Mouse (Mus musculus) left cerebral cortex, postnatal 14 days (tissue): ENCODE measurements around the gene H2-T24. TPM values are rescaled to one million over a fixed set of nuclear protein-coding genes. Genes with fewer than 3 reads are reported as not detected.

Experiments
- microRNA-seq, 2 experiments: library from miRNA; unstranded; fragments of <30 nt; microRNA quantifications; one replicate each; pipeline ENCODE4 v1.2.0; 2022
- total RNA-seq, 2 experiments: library from RNA; stranded (reverse); gene quantifications; 2 replicates each; pipeline ENCODE4 v1.2.3; 2021

Gene H2-T24
- total RNA-seq, 2 experiments from 2014 or later: 1.0 to 1.1 TPM

Small RNA genes within 50 kb of the gene (microRNA-seq; reads per million reads assigned to microRNA genes)
- 634 to 684 reads per million in 2 experiments for gene Mir877

Other genes with a start within 250 kb of the H2-T24 start
- 1 to 10 TPM; 5.4 to 5.7 TPM for gene Ier3, start 198.9 kb downstream of the H2-T24 start, total RNA-seq
- gene Flot1, start 197.3 kb downstream of the H2-T24 start, total RNA-seq: 100 to 1,000 TPM; 153 to 168 TPM
- 100 to 1,000 TPM; 771 to 797 TPM for gene Tubb5, start 182.3 kb downstream of the H2-T24 start, total RNA-seq
- 10 to 100 TPM; 10.7 to 14.6 TPM for gene Mdc1, start 179.0 kb downstream of the H2-T24 start, total RNA-seq
- gene Nrm, start 159.2 kb downstream of the H2-T24 start, total RNA-seq: 1 to 10 TPM; 5.1 TPM
- 10 to 100 TPM; 12.8 to 14.1 TPM for gene Ppp1r18, start 155.0 kb downstream of the H2-T24 start, total RNA-seq
- 10 to 100 TPM; 30.1 to 32.1 TPM for gene Dhx16, start 140.7 kb downstream of the H2-T24 start, total RNA-seq
- gene 2310061I04Rik, start 123.1 kb downstream of the H2-T24 start, total RNA-seq: 10 to 100 TPM; 65.2 to 66.9 TPM
- gene Atat1, start 110.5 kb downstream of the H2-T24 start, total RNA-seq: 10 to 100 TPM; 64.6 to 69.9 TPM
- 10 to 100 TPM; 40.0 to 41.7 TPM for gene Mrps18b, start 104.2 kb downstream of the H2-T24 start, total RNA-seq
- gene Ppp1r10, start 104.1 kb downstream of the H2-T24 start, total RNA-seq: 10 to 100 TPM; 62.1 to 68.3 TPM
- gene Abcf1, start 50.8 kb downstream of the H2-T24 start, total RNA-seq: 10 to 100 TPM; 77.1 to 77.8 TPM
- gene Gnl1, start 40.7 kb downstream of the H2-T24 start, total RNA-seq: 100 to 1,000 TPM; 146 to 148 TPM
- 10 to 100 TPM; 57.4 to 57.6 TPM for gene Prr3, start 40.3 kb downstream of the H2-T24 start, total RNA-seq
- 1 to 10 TPM; 3.8 to 4.6 TPM for gene H2-T23, start 12.3 kb upstream of the H2-T24 start, total RNA-seq
- 1 to 10 TPM; 4.3 to 6.7 TPM for gene H2-T22, start 22.2 kb upstream of the H2-T24 start, total RNA-seq
- gene Gm6034, start 22.4 kb upstream of the H2-T24 start, total RNA-seq: not detected
- gene Gm11127, start 37.8 kb upstream of the H2-T24 start, total RNA-seq: under 1 TPM; 0.55 to 0.57 TPM
- gene Gm19684, start 101.1 kb upstream of the H2-T24 start, total RNA-seq: not detected
- not detected for gene Gm7030, start 108.9 kb upstream of the H2-T24 start, total RNA-seq
- not detected for gene Gm8909, start 148.0 kb upstream of the H2-T24 start, total RNA-seq
- not detected for gene H2-T3, start 169.7 kb upstream of the H2-T24 start, total RNA-seq
- 10 to 100 TPM; 43.5 to 51.3 TPM for gene Rpp21, start 237.5 kb upstream of the H2-T24 start, total RNA-seq